Mouse (Mus musculus) gastrocnemius, postnatal 36 days (tissue): ENCODE results near the gene Tmem30a. TPM values are rescaled to one million over a fixed set of nuclear protein-coding genes. Genes with fewer than 3 reads are reported as not detected.

Source experiments
- DNase-seq, 2 experiments: peaks; one replicate each; pipeline ENCODE4 v3.0.0; 2022
- intact Hi-C: fragments of 180-260 bp; cut with DNase I; formaldehyde crosslinking; loops from one replicate; pipeline ENCODE4 v1.15.1; 2025
- total RNA-seq, 2 experiments: library from RNA; stranded (reverse); gene quantifications; 2 replicates each; pipeline ENCODE4 v1.2.3; 2021

The Tmem30a gene
- total RNA-seq, 2 experiments from 2014 or later, result 45.5 to 48.1 TPM

DNA sequence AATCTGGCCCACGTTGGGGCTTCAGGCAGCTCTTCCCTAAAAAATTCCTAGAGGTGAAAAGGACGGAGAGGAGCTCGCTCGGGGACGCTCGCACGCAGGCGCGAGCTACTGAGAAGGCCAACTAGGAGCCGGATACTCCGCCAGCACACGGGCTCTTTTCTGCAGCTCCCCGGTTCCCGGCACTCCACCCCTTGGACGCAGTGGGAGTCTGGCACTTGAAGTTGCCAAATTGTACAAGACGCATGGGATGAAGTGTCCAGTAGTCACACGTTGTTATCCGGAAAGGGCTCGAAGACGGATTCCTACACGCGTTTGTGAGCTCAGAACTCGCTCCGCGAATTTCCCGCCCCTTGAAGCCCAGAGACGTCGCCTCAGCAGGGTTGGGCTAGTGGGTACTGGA is 73.9 kb downstream of the Tmem30a start:
- peak; percentile 34 to 47 for DNase-seq
- intact Hi-C loops, result no loop called here

Other genes starting within 250 kb of the Tmem30a start
- 10 to 100 TPM; 11.7 TPM for gene Col12a1, start 74.7 kb downstream of the Tmem30a start, total RNA-seq
- gene Cox7a2, start 33.6 kb downstream of the Tmem30a start, total RNA-seq, result 100 to 1,000 TPM; 380 to 392 TPM
- gene Filip1, start 219.3 kb upstream of the Tmem30a start, total RNA-seq, result 100 to 1,000 TPM in 1 of 2 experiments, 10 to 100 TPM in 1; 78.1 to 103 TPM